Mouse (Mus musculus) embryonic facial prominence, embryonic 10.5 days (tissue): ENCODE measurements around the gene Zfp735. TPM values are rescaled to one million over a fixed set of nuclear protein-coding genes. Genes with fewer than 3 reads are reported as not detected.

Source experiments
- DNase-seq: peaks from one replicate; pipeline ENCODE4 v3.0.0-alpha.2; 2017; ENCODE audit warnings: low spot score
- H3K27ac ChIP-seq: fragments of 300-500 bp; sonication (generic); replicated peaks from 2 replicates; pipeline ENCODE4 v1.5.1; 2016; ENCODE audit warnings: mild to moderate bottlenecking
- H3K27me3 ChIP-seq: fragments of 300-500 bp; sonication (generic); replicated peaks from 2 replicates; pipeline ENCODE4 v1.6.1; 2016; ENCODE audit warnings: low read depth, mild to moderate bottlenecking; ENCODE audit not compliant: poor library complexity, severe bottlenecking
- H3K36me3 ChIP-seq: fragments of 300-500 bp; sonication (generic); replicated peaks from 2 replicates; pipeline ENCODE4 v1.6.1; 2016; ENCODE audit warnings: mild to moderate bottlenecking, moderate library complexity
- H3K4me1 ChIP-seq: fragments of 300-500 bp; sonication (generic); 2 replicates; pipeline ENCODE4 v1.6.1; 2016
- H3K4me3 ChIP-seq: fragments of 300-500 bp; sonication (generic); 2 replicates; pipeline ENCODE4 v1.5.1; 2016; ENCODE audit warnings: mild to moderate bottlenecking, moderate library complexity
- H3K9me3 ChIP-seq: fragments of 300-500 bp; sonication (generic); 2 replicates; pipeline ENCODE4 v1.6.1; 2016; ENCODE audit warnings: mild to moderate bottlenecking
- WGBS: fragments of 180-500 bp; shearing (Covaris S2); methylation state at CpG from one replicate; pipeline ENCODE4 v1.1.7; 2016; 5-methylcytosine and 5-hydroxymethylcytosine counted together
- polyA plus RNA-seq: library from polyadenylated mRNA; unstranded; fragments of >200 nt; fragmentation: Nextera tagmentation; extraction: Ambion mirVana; gene quantifications from 2 replicates; pipeline ENCODE4 v1.2.1, GENCODE M21; 2016

Zfp735 gene
- polyA plus RNA-seq = not detected in 2 replicates

DNA sequence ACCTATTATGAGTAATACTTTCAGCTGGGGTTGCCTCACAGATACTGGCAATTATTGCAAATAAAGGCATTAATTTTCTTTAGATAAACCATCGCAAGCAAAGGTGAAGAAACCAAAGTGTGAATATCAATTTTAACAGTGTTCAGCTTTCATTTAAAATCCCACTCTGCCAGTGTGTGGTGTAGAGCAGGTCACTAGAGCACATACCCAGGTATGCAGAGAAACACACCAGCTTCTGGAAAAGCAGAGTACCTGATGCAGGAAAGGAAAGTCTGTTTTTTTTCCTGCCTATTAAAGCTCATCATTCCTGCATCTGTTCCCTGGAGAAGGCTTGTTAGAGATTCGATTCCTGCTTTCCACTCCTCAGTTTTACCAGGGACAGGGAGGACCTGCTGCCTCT is at the start of gene Zfp735:
TSS of gene Zfp735 (plus strand) at position 301 of the 400 bp plus-strand sequence.
- peaks cover 21% of the 10 kb centered on the region for H3K9me3 ChIP-seq
- no peaks in the 10 kb centered on the region for H3K27me3 ChIP-seq
- no peak within 1 kb of the TSS for H3K4me3 ChIP-seq
- DNase-seq = no peak
- H3K36me3 ChIP-seq = no peaks in the 10 kb centered on the region
- H3K27ac ChIP-seq = no peak within 1 kb of the TSS
- WGBS = 82% methylated on average over 2 of the region's 2 CpGs
- H3K4me1 ChIP-seq = no peaks in the 10 kb centered on the region

- H3K27me3 ChIP-seq = no peaks in the 10 kb centered on the region
- H3K9me3 ChIP-seq = peaks cover 38% of the 10 kb centered on the region
- H3K4me1 ChIP-seq = no peaks in the 10 kb centered on the region
- no peak overlapping the region for H3K27ac ChIP-seq
- no peak overlapping the region for H3K4me3 ChIP-seq
- no peaks in the 10 kb centered on the region for H3K36me3 ChIP-seq
- DNase-seq = no peak
Measured at GRCm38 (mm10) chr11:73759115-73759514, 70.5 kb downstream of the Zfp735 start.

Other genes starting within 250 kb of the Zfp735 start
- not detected in 2 replicates for gene Olfr380, start 231.3 kb upstream of the Zfp735 start, polyA plus RNA-seq
- not detected in 2 replicates for gene Olfr381, start 197.2 kb upstream of the Zfp735 start, polyA plus RNA-seq
- not detected in 2 replicates for gene Olfr382, start 171.6 kb upstream of the Zfp735 start, polyA plus RNA-seq
- gene Olfr385, start 95.8 kb upstream of the Zfp735 start, polyA plus RNA-seq = not detected in 2 replicates
- gene Olfr384, start 90.2 kb upstream of the Zfp735 start, polyA plus RNA-seq = not detected in 2 replicates
- gene Olfr389, start 91.9 kb downstream of the Zfp735 start, polyA plus RNA-seq = not detected in 2 replicates
- not detected in 2 replicates for gene Olfr390, start 94.2 kb downstream of the Zfp735 start, polyA plus RNA-seq
- gene Olfr391-ps, start 114.3 kb downstream of the Zfp735 start, polyA plus RNA-seq = not detected in 2 replicates
- not detected in 2 replicates for gene Olfr392, start 128.3 kb downstream of the Zfp735 start, polyA plus RNA-seq
- gene Olfr393, start 162.7 kb downstream of the Zfp735 start, polyA plus RNA-seq = not detected in 2 replicates
- gene Olfr394, start 202.0 kb downstream of the Zfp735 start, polyA plus RNA-seq = not detected in 2 replicates
- gene Olfr395, start 220.5 kb downstream of the Zfp735 start, polyA plus RNA-seq = not detected in 2 replicates
- not detected in 2 replicates for gene Olfr23, start 247.9 kb downstream of the Zfp735 start, polyA plus RNA-seq